Mouse (Mus musculus) activated CD4-positive, CD25-positive, alpha-beta regulatory T cell, adult 4 months (primary cell): ENCODE results near the gene St8sia6. TPM values are rescaled to one million over a fixed set of nuclear protein-coding genes. Genes with fewer than 3 reads are reported as not detected.
"Not testable (repeated sequence)": the region's sequence is repeated elsewhere in the genome, so short reads cannot be mapped to it uniquely, and the experiment has no call there.

Source experiments
- ATAC-seq: one replicate; pipeline ENCODE4 v1.8.0; 2017
- polyA plus RNA-seq, 2 experiments: library from polyadenylated mRNA; unstranded; fragments of 100-300 nt; shearing (Covaris generic); gene quantifications; one replicate each; pipeline ENCODE4 v1.2.1; 2017

Gene St8sia6
- polyA plus RNA-seq = 1 to 10 TPM; 8.1 to 9.7 TPM

- no peak for ATAC-seq
These were observed at the start of gene St8sia6 for GRCm38 (mm10) chr2:13793969-13794363. St8sia6 (minus strand) TSS chr2:13794064.

- peak; percentile 68 for ATAC-seq
These were observed 42.4 kb upstream of the St8sia6 start for GRCm38 (mm10) chr2:13836310-13836709.

- ATAC-seq = no peak
These were observed 41.1 kb upstream of the St8sia6 start for GRCm38 (mm10) chr2:13834989-13835388.

- ATAC-seq = no peak
These were observed 22.8 kb upstream of the St8sia6 start for GRCm38 (mm10) chr2:13816645-13817044.

GRCm38 (mm10) chr2:13808593-13808992 is 14.7 kb upstream of the St8sia6 start:
- ATAC-seq = no peak

- ATAC-seq = no peak
These were observed 14.1 kb upstream of the St8sia6 start for GRCm38 (mm10) chr2:13808008-13808407.

GRCm38 (mm10) chr2:13806120-13806519 is 12.3 kb upstream of the St8sia6 start:
- ATAC-seq = no peak

- ATAC-seq = no peak
These were observed 6.8 kb upstream of the St8sia6 start for GRCm38 (mm10) chr2:13800639-13801038.

GRCm38 (mm10) chr2:13794446-13794845 is 582 bp upstream of the St8sia6 start:
- no peak for ATAC-seq

- ATAC-seq = peak; percentile 50
These were observed 553 bp downstream of the St8sia6 start for GRCm38 (mm10) chr2:13793054-13793968.

GRCm38 (mm10) chr2:13792256-13793005 is 1.4 kb downstream of the St8sia6 start:
- peak; percentile 25 for ATAC-seq

- ATAC-seq = no peak
These were observed 2.3 kb downstream of the St8sia6 start for GRCm38 (mm10) chr2:13791598-13791997.

GRCm38 (mm10) chr2:13789365-13789764 is 4.5 kb downstream of the St8sia6 start:
- no peak for ATAC-seq

- no peak for ATAC-seq
These were observed 7.2 kb downstream of the St8sia6 start for GRCm38 (mm10) chr2:13786577-13787168.

GRCm38 (mm10) chr2:13785992-13786391 is 7.9 kb downstream of the St8sia6 start:
- not testable (repeated sequence) for ATAC-seq

- ATAC-seq = no peak
These were observed 8.6 kb downstream of the St8sia6 start for GRCm38 (mm10) chr2:13785247-13785646.

GRCm38 (mm10) chr2:13784448-13784847 is 9.4 kb downstream of the St8sia6 start:
- ATAC-seq = no peak

GRCm38 (mm10) chr2:13777032-13777431 is 16.8 kb downstream of the St8sia6 start:
- ATAC-seq = no peak

- ATAC-seq = no peak
These were observed 17.4 kb downstream of the St8sia6 start for GRCm38 (mm10) chr2:13776453-13776852.

- ATAC-seq = no peak
These were observed 18.8 kb downstream of the St8sia6 start for GRCm38 (mm10) chr2:13775056-13775455.

GRCm38 (mm10) chr2:13768524-13768923 is 25.3 kb downstream of the St8sia6 start:
- no peak for ATAC-seq

- ATAC-seq = no peak
These were observed 26.1 kb downstream of the St8sia6 start for GRCm38 (mm10) chr2:13767532-13768411.
